Mouse (Mus musculus) left cerebral cortex, postnatal 14 days (tissue): Measurements from ENCODE around the gene Ubap1. TPM values are rescaled to one million over a fixed set of nuclear protein-coding genes. Genes with fewer than 3 reads are reported as not detected.

Source experiments
- DNase-seq, 2 experiments: peaks; one replicate each; pipeline ENCODE4 v3.0.0; 2021 to 2022; ENCODE audit warnings: low spot score in 2 of 2, mixed read lengths in 1 of 2
- intact Hi-C: fragments of 180-260 bp; cut with DNase I; formaldehyde crosslinking; loops from one replicate; pipeline ENCODE4 v1.15.1; 2025
- total RNA-seq, 2 experiments: library from RNA; stranded (reverse); gene quantifications; 2 replicates each; pipeline ENCODE4 v1.2.3; 2021

The Ubap1 gene
- total RNA-seq, 2 experiments from 2014 or later = 42.1 to 45.7 TPM

DNA sequence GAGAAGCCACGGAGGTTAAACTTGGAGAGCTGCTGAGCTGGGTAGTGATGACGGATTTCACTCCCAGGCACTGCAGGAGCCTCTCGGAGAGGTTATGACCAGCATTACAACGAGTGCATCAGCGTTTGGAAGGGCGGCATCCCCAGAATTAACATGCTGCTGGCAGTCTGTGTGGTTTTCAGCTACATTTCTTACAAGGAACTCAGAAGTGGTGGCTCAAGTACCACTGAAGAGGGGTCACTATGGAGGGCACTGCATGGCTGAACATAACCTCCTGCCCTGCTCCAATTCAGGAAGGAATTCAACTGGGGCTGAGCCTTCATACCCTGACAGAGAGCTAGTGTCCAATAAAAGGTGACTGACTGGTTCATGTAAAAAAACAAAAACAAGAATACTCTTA, 49.6 kb downstream of the Ubap1 start:
- DNase-seq = no peak
- intact Hi-C loops = no loop called here

DNA sequence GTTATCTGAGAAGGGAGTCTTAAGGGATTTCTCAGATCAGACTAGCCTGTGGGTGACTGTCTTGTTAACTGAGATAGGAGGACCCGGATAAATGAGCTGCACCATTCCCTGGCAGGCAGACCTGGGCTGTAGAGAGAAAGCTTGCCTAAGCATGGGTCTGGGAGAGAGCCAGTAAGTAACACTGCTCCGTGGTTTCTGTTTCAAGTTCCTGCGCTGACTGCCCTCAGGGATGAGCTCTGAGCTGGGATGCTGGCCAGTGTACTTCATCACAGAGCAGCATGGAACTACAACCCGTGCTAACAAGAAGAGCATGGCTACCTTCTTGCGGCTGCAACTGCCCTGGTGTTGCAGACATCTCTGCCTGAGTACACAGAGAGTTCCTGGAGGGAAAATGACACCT, 51.1 kb downstream of the Ubap1 start:
- intact Hi-C loops = no loop called here
- DNase-seq = no peak

DNA sequence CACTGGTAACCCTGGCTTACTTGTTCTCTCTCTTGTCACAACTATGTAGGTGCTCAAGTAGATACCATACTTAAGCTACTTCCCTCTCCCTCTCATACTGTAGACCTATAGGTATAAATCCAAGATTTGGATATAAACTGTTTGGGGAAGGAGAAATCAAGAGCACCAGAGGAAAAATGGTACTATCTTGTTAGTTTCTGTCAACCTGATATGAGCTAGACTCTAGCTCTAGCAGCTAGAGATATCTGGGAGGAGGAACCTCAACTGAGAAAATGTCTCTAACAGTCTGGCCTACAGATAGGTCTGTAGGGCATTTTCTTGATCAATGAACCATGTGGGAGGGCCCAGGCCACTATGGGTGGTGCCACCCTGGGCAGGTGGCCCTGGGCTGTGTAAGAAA, 52.4 kb downstream of the Ubap1 start:
- intact Hi-C loops = no loop called here
- no peak for DNase-seq

DNA sequence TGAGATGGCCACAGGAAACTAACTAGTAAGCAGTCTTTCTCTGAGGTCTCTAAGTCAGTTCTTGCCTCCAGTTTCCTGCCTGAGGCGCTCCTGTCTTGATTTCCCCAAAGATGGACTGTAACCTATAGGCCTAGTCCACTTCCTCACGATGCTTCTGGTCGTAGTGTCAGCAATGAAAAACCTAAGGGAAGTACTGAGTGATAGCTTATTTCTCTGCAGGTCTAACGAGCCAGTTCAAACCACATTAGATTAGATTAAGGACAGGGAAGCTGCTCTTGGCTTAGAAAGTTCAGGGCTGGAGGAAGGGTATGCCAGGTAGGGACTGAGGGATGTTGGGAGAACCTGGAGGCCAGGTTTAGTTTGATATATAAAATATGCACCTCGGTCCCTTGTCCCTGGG, 52.8 kb downstream of the Ubap1 start:
- intact Hi-C loops = no loop called here
- no peak for DNase-seq

DNA sequence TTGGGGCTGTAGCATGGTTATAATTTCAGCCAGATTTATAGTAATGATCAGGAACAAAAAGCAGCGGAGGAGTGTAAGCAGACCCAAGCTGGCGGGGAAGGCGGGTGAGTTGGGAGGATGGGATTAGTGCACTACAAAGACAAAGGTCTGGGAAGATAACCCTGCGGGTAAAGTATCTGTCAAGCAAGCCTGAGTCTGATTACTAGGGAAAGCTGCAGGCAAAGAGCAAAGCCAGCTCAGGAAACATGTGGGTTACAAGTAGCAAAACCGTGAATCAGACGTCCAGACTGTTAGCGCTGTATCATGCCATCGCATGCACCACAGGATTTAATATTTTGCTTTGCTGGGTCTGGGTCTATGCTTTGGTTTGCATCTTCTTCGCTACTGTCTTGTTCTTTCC, 57.8 kb downstream of the Ubap1 start:
- DNase-seq = no peak
- intact Hi-C loops = no loop called here

DNA sequence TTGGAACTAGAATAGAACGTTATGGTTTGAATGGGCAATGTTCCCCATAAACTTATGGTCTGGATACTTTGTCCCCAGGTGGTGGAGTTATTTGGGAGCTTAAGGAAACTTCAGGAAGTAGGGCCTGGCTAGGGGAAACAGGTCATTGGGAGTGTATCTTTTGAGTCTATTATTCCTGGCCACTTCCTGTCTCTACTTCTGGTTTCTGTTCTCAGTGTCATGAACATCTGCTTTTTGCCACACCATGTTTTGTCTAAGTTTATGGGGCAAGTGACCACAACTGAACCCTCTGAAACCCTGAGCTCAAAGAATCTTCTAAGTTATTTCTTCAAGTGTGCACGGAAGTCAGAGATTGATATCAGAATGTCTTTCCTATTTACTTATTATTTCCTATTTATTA, 58.6 kb downstream of the Ubap1 start:
- no peak for DNase-seq
- intact Hi-C loops = no loop called here

DNA sequence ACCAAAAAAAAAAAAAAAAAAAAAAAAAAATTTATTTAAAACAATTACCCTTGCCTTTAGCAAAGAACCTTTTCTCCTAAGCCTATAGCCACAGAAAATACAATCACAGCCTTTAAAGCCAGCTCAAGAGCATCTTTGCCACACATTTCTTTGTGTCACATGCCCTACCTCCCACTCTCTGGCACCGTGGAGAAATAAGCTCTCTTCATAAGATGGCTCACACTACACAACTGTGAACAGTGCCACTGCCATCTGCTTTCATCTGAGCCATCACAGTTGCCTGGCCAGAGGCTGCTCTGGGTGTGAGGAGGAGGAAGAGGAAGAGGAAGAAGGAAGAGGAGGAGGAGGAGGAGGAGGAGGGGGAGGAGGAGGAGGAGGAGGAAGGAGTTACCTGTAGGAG, 60.5 kb downstream of the Ubap1 start:
- intact Hi-C loops = no loop called here
- DNase-seq = peak in 1 of 2 experiments; percentile 58

DNA sequence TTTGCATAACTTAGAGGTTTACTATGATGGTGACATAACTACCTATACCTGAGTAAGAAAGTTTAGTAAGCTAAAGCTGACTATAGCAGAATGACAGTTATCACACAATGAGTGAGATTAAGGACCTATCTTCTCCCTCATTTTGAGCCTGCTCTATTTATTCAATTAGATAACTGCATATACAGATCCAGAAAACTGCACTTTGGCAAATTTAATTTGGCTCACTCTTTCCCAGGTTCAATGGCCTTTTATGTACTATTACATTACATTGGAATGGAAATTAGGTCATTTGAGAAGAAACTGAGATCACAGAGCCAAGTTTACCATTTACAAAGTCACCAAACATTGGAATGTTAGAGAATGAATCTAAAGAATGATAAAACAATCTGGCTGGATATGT, 68.2 kb downstream of the Ubap1 start:
- no peak for DNase-seq
- intact Hi-C loops = no loop called here

DNA sequence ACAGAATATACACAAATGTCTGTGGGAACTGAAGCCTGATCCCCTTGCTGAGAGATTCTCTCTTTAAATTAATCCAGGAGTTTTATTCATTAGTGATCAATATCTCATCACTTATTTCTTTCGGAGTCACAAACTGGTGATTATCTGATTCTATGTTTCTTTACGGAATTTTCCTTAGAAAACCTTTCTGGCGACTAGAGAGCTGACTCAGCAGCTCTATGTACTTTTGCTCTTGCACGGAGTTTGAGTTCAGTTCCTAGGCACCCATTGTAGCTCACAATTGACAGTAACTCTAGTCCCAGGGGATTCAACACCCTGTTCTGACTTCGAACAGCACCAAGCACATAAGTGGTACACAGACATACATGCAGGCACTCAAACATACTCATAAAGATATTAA, 90.1 kb downstream of the Ubap1 start:
- no peak for DNase-seq
- intact Hi-C loops = no loop called here

Other genes with a start within 250 kb of the Ubap1 start
- gene Nol6, start 224.5 kb upstream of the Ubap1 start, total RNA-seq = 10 to 100 TPM; 82.7 to 84.0 TPM
- 10 to 100 TPM; 87.8 to 89.0 TPM for gene Ube2r2, start 213.3 kb upstream of the Ubap1 start, total RNA-seq
- 10 to 100 TPM; 46.1 to 47.6 TPM for gene Ubap2, start 73.9 kb upstream of the Ubap1 start, total RNA-seq
- 10 to 100 TPM; 52.7 to 55.3 TPM for gene Dcaf12, start 34.1 kb upstream of the Ubap1 start, total RNA-seq
- 1 to 10 TPM; 1.4 to 1.5 TPM for gene Kif24, start 115.9 kb downstream of the Ubap1 start, total RNA-seq
- 10 to 100 TPM; 24.5 to 31.0 TPM for gene Nudt2, start 116.2 kb downstream of the Ubap1 start, total RNA-seq
- gene AI464131, start 154.1 kb downstream of the Ubap1 start, total RNA-seq = 10 to 100 TPM; 42.6 to 44.7 TPM
- 1 to 10 TPM; 8.7 TPM for gene 1110017D15Rik, start 168.3 kb downstream of the Ubap1 start, total RNA-seq
- 100 to 1,000 TPM; 204 to 210 TPM for gene Fam219a, start 220.5 kb downstream of the Ubap1 start, total RNA-seq
- 1 to 10 TPM; 5.6 to 8.6 TPM for gene Dnaic1, start 220.8 kb downstream of the Ubap1 start, total RNA-seq